Mouse (Mus musculus) forebrain, embryonic 10.5 days (tissue): ENCODE data around the gene Scaper. TPM values are rescaled to one million over a fixed set of nuclear protein-coding genes. Genes with fewer than 3 reads are reported as not detected.

ENCODE experiments used
- DNase-seq: peaks from one replicate; pipeline ENCODE4 v3.0.0-alpha.2; 2017; ENCODE audit warnings: low spot score; ENCODE audit errors: extremely low spot score
- H3K27ac ChIP-seq: fragments of 300-500 bp; sonication (generic); 2 replicates; pipeline ENCODE4 v1.5.1; 2016; ENCODE audit warnings: mild to moderate bottlenecking
- H3K27me3 ChIP-seq: fragments of 300-500 bp; sonication (generic); 2 replicates; pipeline ENCODE4 v1.6.1; 2016; ENCODE audit warnings: mild to moderate bottlenecking; ENCODE audit not compliant: poor library complexity, severe bottlenecking
- H3K36me3 ChIP-seq: fragments of 300-500 bp; sonication (generic); replicated peaks from 2 replicates; pipeline ENCODE4 v1.6.1; 2016; ENCODE audit warnings: mild to moderate bottlenecking, moderate library complexity
- H3K4me1 ChIP-seq: fragments of 300-500 bp; sonication (generic); 2 replicates; pipeline ENCODE4 v1.6.1; 2016
- H3K4me3 ChIP-seq: fragments of 300-500 bp; sonication (generic); 2 replicates; pipeline ENCODE4 v1.5.1; 2016; ENCODE audit warnings: mild to moderate bottlenecking, moderate library complexity
- H3K9me3 ChIP-seq: fragments of 300-500 bp; sonication (generic); 2 replicates; pipeline ENCODE4 v1.6.1; 2016; ENCODE audit warnings: mild to moderate bottlenecking, moderate library complexity
- whole genome bisulfite sequencing: fragments of 180-500 bp; shearing (Covaris S2); methylation state at CpG from one replicate; pipeline ENCODE4 v1.1.7; 2016; 5-methylcytosine and 5-hydroxymethylcytosine counted together
- polyA plus RNA-seq: library from polyadenylated mRNA; unstranded; fragments of >200 nt; fragmentation: Nextera tagmentation; extraction: Ambion mirVana; gene quantifications from 2 replicates; pipeline ENCODE4 v1.2.1, GENCODE M21; 2016

Gene Scaper
- polyA plus RNA-seq, 1 experiment from 2014 or later, result 6.1 TPM

DNA sequence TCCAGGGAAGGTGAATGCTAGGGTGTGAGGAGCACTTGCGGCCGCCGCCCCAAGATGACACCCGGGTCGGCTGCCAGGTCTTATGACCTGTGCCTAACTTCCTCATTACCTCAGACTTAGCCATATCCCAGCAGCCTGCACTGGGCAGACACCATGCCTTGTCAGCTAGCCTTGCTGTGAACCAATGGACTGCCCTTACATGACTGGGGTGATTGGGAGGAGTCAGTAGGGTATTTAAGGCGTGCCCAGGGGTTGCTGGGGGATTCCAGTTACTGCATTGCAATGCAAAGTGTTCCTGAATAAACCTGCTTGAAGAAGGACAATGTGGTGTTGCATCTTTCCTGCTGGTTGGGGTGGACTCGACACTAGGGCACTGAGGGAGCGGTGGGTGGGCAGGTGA lies 148.5 kb downstream of the Scaper start:
- DNase-seq, result no peak
- Histone ChIP-seq H3K9me3 (no peaks in the 10 kb centered on the region), H3K27ac (no peak overlapping the region), H3K27me3 (no peaks in the 10 kb centered on the region), H3K4me1 (peaks cover 4% of the 10 kb centered on the region; the same call in 1 of the 2 replicates), H3K36me3 (no peaks in the 10 kb centered on the region), H3K4me3 (no peak overlapping the region)
- 84% methylated on average over 8 of the region's 8 CpGs for WGBS

DNA sequence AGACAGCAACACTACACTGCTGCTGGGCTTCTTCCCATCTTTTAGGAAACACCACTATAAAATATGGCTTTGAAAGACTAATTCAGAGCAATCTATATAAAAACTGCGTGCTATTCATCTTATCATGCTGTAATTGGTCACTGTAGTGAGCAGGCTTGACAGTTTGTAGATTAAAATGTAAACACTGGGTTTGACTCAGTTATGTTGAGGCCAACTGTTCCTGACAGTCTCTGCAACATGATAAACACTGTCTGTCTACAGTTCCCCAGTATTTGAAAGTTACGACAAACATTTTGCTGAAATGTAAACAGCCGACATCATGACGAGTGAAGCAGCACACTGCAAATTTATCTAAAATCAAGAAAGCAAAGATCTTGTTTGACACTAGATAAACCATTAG lies 225.9 kb downstream of the Scaper start:
- no peaks in the 10 kb centered on the region for H3K36me3 ChIP-seq
- H3K27me3 ChIP-seq, result no peaks in the 10 kb centered on the region
- no peak overlapping the region for H3K4me3 ChIP-seq
- no peaks in the 10 kb centered on the region for H3K4me1 ChIP-seq
- H3K9me3 ChIP-seq, result no peaks in the 10 kb centered on the region
- no peak overlapping the region for H3K27ac ChIP-seq
- no peak for DNase-seq
- WGBS, result 91% methylated on average over 4 of the region's 4 CpGs

DNA sequence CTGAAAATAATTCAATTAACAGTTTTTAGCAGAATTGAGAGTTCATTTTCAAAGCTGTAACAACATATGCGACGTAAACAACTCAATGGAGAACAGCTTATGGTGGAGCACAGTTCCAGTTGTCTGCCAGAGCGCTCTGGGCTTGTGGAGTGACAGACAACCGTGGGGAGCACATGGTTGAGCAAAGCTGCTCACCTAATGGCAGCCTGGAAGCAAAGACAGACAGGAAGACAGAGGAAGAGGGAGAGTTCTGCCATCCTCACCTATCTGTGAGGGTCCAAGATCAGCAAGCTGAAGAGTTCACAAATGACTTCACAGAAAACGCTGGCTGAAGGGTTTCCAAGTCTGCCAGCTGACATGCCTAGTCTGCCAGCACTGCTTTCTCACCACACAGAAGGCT lies 227.4 kb downstream of the Scaper start:
- DNase-seq, result no peak
- WGBS, result 86% methylated on average over 5 of the region's 5 CpGs
- Histone ChIP-seq H3K27ac (no peak overlapping the region), H3K4me1 (no peaks in the 10 kb centered on the region), H3K27me3 (no peaks in the 10 kb centered on the region), H3K4me3 (no peak overlapping the region), H3K36me3 (no peaks in the 10 kb centered on the region), H3K9me3 (no peaks in the 10 kb centered on the region)

DNA sequence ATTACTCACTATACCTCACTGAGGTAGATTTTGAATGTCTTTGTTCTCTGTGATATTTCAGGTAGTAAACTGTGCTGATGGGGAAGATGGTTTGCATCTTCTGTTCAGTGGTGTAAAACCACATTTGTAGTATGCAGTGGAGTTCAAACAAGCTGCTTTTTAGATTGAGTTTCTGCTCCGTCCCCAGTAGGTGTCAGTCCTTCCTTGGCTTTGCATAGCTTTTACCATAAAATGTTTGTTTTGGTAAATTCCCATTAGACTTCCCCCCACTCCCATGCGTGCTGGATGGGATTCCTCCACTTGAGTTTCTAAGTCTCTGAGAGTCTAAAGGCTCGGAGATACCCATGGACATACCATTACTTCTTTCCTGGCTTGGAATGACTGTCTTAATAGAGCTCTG lies 231.3 kb downstream of the Scaper start:
- Histone ChIP-seq H3K4me3 (no peak overlapping the region), H3K27me3 (no peaks in the 10 kb centered on the region), H3K9me3 (no peaks in the 10 kb centered on the region), H3K27ac (no peak overlapping the region), H3K36me3 (no peaks in the 10 kb centered on the region), H3K4me1 (no peaks in the 10 kb centered on the region)
- DNase-seq, result no peak
- WGBS, result 66% methylated on average over 3 of the region's 3 CpGs

DNA sequence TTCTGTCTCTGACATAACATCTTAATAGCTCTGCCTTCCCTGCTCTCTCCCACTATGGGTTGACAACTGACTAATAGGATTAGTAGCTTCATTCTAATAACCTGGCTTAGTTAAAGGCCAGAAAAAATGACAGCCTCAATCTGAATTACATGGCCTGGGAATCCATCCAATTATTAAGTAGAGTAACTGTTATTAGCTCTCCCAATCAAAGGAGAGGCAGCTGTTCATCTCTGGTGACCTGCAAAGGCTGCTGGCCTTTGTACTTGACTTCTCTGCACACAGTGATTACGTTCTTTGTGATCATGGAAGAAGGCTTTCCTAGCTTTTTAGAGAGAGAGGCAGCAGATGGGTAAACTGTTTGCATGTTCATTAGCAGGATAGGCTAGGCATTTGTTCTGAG lies 242.6 kb downstream of the Scaper start:
- no peaks in the 10 kb centered on the region for H3K36me3 ChIP-seq
- H3K27ac ChIP-seq, result no peak overlapping the region
- no peaks in the 10 kb centered on the region for H3K27me3 ChIP-seq
- H3K4me1 ChIP-seq, result peaks cover 6% of the 10 kb centered on the region; the same call in 1 of the 2 replicates
- no peaks in the 10 kb centered on the region for H3K9me3 ChIP-seq
- H3K4me3 ChIP-seq, result no peak overlapping the region
- 45% methylated on average over 1 of the region's 1 CpGs for WGBS
- no peak for DNase-seq

DNA sequence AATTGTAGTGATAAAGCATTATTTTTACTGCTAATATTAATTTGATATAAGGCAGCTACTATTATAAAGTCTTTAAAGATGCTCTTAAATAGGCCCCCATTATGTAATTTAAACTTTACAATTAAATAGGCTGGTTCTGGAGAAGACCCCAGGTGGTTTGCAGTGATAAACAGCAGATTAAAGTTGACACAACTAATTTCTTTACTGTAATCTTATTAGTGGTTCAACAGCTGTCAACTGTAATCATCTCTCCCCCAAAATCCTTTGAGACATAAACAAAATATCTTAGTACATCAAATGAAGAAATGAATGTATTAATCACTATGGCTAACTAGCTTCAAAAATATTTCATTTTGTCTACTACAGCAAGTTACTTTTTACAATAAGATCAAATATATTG lies 260.8 kb downstream of the Scaper start:
- no peak for DNase-seq
- Histone ChIP-seq H3K4me3 (no peak overlapping the region), H3K4me1 (no peaks in the 10 kb centered on the region), H3K36me3 (no peaks in the 10 kb centered on the region), H3K27ac (no peak overlapping the region), H3K27me3 (no peaks in the 10 kb centered on the region), H3K9me3 (no peaks in the 10 kb centered on the region)

DNA sequence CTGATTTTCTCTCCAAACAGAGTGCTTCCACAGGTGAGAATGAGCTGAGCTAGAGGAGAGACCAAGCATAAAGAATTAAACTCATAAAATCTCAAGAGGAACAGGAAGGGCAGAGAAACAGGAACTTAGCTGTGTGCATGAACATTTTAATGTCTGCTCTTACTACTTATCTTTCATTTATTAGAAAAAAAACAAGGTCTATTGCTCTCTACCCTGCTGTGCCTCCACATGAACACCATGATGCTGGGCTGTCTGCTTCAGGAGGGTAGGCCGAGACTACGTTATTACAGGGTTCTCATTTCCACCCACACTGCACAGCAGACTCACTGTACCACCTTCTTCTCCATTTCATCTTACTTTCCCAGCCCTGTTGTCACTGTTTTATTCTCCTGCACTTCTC lies 291.5 kb downstream of the Scaper start:
- no peaks in the 10 kb centered on the region for H3K9me3 ChIP-seq
- no peaks in the 10 kb centered on the region for H3K27me3 ChIP-seq
- H3K4me1 ChIP-seq, result no peaks in the 10 kb centered on the region
- H3K36me3 ChIP-seq, result no peaks in the 10 kb centered on the region
- H3K27ac ChIP-seq, result no peak overlapping the region
- 95% methylated on average over 2 of the region's 2 CpGs for WGBS
- no peak for DNase-seq
- H3K4me3 ChIP-seq, result no peak overlapping the region

DNA sequence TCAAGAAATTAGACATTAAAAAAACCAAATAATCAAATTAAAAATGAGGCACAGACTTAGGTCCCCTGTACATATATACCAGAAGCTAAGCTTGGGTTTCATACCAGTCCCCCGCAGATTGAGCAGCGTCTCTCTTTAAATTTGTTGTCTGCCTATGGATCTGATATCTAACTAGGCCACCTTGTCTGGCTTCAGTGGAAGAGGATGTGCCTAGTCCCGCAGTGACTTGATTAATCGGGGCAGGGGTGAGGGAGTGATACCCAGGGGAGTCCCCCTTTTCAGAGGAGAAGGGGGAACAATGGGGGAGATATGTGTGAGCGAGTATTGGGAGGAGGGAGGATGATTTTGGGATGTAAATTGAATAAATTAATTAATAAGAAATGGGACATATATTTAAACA lies 310.9 kb downstream of the Scaper start:
- DNase-seq, result no peak
- WGBS, result 81% methylated on average over 5 of the region's 5 CpGs
- 0 out of 2 replicates have a peak, but pooled peaks cover 4% of the 10 kb centered on the region for H3K9me3 ChIP-seq
- H3K36me3 ChIP-seq, result no peaks in the 10 kb centered on the region
- no peaks in the 10 kb centered on the region for H3K4me1 ChIP-seq
- H3K27me3 ChIP-seq, result no peaks in the 10 kb centered on the region
- no peak overlapping the region for H3K4me3 ChIP-seq
- no peak overlapping the region for H3K27ac ChIP-seq

DNA sequence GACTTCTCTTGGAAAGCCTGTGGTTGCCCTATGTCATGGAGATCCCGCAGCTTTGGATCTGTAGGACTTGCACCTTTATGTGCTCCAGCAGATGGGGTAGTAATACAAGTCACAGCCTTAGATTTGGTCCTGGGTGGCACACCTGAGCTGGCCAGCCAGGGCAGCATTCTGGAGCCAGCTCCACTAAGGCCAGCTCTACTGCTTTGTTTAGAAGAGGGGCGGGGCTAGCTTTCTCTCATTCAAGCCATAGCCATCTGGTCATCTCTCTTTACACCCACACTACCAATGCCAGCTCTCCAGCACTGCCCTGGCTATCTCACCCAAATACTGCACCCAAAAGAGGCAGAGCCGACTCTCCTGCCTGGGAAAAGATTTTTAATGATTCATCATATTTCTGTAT lies 323.2 kb downstream of the Scaper start:
- H3K27ac ChIP-seq, result no peak overlapping the region
- no peaks in the 10 kb centered on the region for H3K4me1 ChIP-seq
- H3K27me3 ChIP-seq, result no peaks in the 10 kb centered on the region
- H3K36me3 ChIP-seq, result no peaks in the 10 kb centered on the region
- 81% methylated on average over 3 of the region's 3 CpGs for WGBS
- no peak overlapping the region for H3K4me3 ChIP-seq
- no peaks in the 10 kb centered on the region for H3K9me3 ChIP-seq
- DNase-seq, result no peak

DNA sequence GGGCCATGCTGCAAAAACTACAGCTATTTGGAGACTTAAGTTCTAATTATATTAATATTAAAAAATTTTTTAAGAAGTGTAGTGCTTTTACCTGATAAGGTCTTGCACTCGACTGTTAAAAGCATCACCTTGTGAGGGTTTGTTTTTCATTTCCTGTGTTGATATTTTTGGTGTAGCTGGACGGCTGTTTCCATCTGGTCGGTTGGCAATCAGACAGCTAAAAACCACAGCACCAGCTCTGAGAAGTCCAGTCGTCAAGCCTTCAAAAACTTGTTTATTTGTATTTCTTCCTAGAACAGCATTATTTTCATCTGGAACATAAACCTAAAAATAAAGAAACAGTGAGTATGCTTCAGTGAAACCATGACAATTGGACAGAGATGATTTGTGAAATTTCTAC lies 328.2 kb downstream of the Scaper start:
- WGBS, result 86% methylated on average over 4 of the region's 4 CpGs
- DNase-seq, result no peak
- Histone ChIP-seq H3K4me3 (no peak overlapping the region), H3K27me3 (no peaks in the 10 kb centered on the region), H3K9me3 (no peaks in the 10 kb centered on the region), H3K4me1 (no peaks in the 10 kb centered on the region), H3K27ac (no peak overlapping the region), H3K36me3 (no peaks in the 10 kb centered on the region)

DNA sequence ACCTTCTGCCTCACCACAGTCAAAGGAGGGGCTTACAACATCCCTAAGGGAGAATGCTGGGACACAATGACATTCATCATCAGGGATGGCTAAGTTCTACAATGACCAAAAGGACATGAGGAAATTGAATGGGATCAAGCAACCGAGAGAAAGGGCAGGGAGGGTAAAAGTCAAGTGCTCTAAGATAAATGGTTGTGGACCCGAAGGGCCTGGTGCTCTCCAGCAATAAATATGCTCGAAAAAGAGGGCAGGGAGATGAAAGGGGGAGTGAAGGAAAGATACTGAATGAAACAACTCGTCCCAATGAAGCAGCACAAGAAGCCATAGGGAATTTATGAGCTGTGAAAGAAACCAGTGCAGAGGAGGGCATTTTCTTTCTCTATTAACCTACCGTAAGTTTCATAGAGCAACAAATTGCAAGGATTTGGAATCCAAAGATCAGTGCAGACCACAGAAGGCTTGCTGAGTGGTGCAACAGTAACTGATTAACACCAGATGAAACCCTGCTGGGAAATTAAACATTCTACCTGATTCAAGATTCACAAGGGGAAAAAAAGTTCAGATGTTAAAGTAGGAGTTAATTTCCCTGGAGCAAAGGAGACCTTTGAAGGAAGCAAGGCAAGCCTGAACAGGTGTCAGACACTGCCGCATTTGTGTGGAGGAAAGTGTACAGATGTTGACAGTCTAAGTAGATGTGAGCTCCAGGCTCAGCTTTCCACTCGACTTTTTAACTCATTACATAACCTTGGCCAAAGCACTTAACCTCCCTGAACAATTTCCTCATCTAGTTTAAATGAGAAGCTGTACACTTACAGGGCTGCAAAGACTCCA lies 329.0 kb downstream of the Scaper start:
- DNase-seq, result no peak
- 56% methylated on average over 7 of the region's 7 CpGs for WGBS
- no peak overlapping the region for H3K4me3 ChIP-seq

DNA sequence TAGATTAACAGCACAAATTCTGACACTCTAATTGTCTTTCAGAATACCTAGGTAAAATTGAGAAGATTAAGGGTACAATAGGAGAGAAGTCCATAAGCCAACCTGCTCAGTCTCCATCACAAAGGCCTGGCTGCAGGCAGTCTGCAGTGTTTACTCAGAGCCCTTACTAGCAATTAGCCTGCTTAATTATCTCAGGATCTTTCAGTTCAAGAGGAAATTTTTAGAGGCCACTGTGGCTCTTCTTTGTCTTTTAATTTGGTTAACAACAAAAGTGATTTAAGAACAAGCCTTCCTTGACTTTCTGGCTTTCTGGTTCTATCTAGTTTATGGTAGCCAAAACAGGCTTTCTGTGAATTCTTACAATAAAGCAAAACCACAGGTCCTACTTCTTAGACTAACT lies 339.3 kb downstream of the Scaper start:
- no peak for DNase-seq
- Histone ChIP-seq H3K4me1 (peaks cover 3% of the 10 kb centered on the region), H3K27me3 (no peaks in the 10 kb centered on the region), H3K9me3 (no peaks in the 10 kb centered on the region), H3K36me3 (no peaks in the 10 kb centered on the region), H3K27ac (no peak overlapping the region), H3K4me3 (no peak overlapping the region)

More for the DNA sequence above, 329.0 kb downstream of the Scaper start:
- Histone ChIP-seq H3K27me3 (no peaks in the 10 kb centered on the region), H3K36me3 (no peaks in the 10 kb centered on the region), H3K4me1 (no peaks in the 10 kb centered on the region), H3K27ac (no peak overlapping the region), H3K9me3 (no peaks in the 10 kb centered on the region)

DNA sequence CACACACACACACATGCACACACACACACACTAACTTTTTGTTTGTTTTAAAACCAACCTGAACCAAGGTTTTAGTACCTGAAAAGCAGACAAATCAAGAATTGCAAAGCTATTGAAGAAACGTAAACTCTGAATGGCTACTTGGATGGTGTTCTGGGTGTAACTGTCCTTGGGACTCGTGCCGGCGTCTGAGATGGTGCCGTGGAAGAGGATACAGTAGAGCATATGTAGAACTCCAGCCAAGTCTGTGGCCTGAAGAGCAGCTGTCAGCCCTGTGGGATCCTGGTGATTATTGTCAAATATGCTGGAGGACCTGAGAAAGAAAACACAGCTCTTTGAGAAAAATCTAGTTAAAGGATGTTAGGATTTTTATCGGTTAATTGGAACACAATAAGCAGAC lies 351.8 kb downstream of the Scaper start:
- Histone ChIP-seq H3K27me3 (no peaks in the 10 kb centered on the region), H3K4me3 (no peak overlapping the region), H3K36me3 (no peaks in the 10 kb centered on the region), H3K4me1 (peaks cover 6% of the 10 kb centered on the region), H3K27ac (no peak overlapping the region), H3K9me3 (no peaks in the 10 kb centered on the region)
- no peak for DNase-seq
- WGBS, result 92% methylated on average over 6 of the region's 6 CpGs

DNA sequence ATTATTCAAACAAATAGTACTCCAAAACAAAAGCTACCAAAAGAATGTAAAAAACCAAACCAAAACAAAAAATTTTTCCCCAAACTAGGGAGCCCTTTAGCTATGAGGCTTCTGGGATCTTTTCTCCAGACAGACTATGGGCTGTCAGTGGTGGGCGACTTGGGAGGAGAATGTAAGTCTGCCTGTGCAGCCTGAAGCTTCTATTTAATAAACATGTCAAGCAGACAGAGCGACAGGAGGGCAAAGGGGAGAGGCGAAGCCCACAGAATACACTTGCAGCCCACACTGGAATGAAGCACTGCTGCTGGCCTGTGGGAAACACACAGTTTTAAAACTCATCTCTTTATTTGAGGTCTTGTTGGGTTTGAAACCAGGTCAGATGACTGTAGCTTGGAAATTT lies 356.5 kb downstream of the Scaper start:
- no peak for DNase-seq
- 54% methylated on average over 3 of the region's 3 CpGs for WGBS
- no peaks in the 10 kb centered on the region for H3K27me3 ChIP-seq

More for the DNA sequence above, 356.5 kb downstream of the Scaper start:
- Histone ChIP-seq H3K4me3 (no peak overlapping the region), H3K27ac (no peak overlapping the region), H3K9me3 (no peaks in the 10 kb centered on the region), H3K4me1 (peaks cover 6% of the 10 kb centered on the region), H3K36me3 (no peaks in the 10 kb centered on the region)
